Comparison of ENCODE assay signal across 17 mouse cellular contexts in genomic region chr12:77891452-77891851, GRCm38 (mm10).
"Had no signal": no experiment of that assay in that cellular context is flagged by ENCODE, and none has a peak within 500 bp of the region (broad histone marks: within the 10 kb centered on the region; RNA-seq: fewer than 3 reads in every experiment).

No protein-coding gene starts in this region.

- H3K9ac ChIP-seq: neural tube, embryonic 12.5 days; neural tube, embryonic 13.5 days; neural tube, embryonic 15.5 days; stomach, embryonic 15.5 days had no signal

- H3K27ac ChIP-seq: neural tube, embryonic 12.5 days; neural tube, embryonic 13.5 days; neural tube, embryonic 15.5 days; stomach, embryonic 15.5 days; stomach, postnatal 0 days had no signal

- DNase-seq: retina, postnatal 1 day; right cerebral cortex, adult 18-20 months; right cerebral cortex, postnatal 14 days; right cerebral cortex, postnatal 25 days; right cerebral cortex, postnatal 4 days; spleen, adult 18-20 months; thymus, adult 18-20 months; thymus, adult 2 months; thymus, postnatal 14 days; thymus, postnatal 25 days; thymus, postnatal 36 days; thymus, postnatal 4 days had no signal

- H3K9me3 ChIP-seq: neural tube, embryonic 12.5 days; neural tube, embryonic 13.5 days; neural tube, embryonic 15.5 days; stomach, embryonic 15.5 days had no signal

- H3K4me3 ChIP-seq: neural tube, embryonic 12.5 days; neural tube, embryonic 13.5 days; neural tube, embryonic 15.5 days; stomach, embryonic 15.5 days had no signal

- H3K4me2 ChIP-seq: neural tube, embryonic 12.5 days; neural tube, embryonic 13.5 days; neural tube, embryonic 15.5 days; stomach, embryonic 15.5 days had no signal

- H3K4me1 ChIP-seq: neural tube, embryonic 12.5 days; neural tube, embryonic 15.5 days; stomach, embryonic 15.5 days had no signal

- H3K27me3 ChIP-seq: neural tube, embryonic 12.5 days; neural tube, embryonic 13.5 days; neural tube, embryonic 15.5 days; stomach, embryonic 15.5 days had no signal

- H3K36me3 ChIP-seq: neural tube, embryonic 12.5 days; neural tube, embryonic 13.5 days; neural tube, embryonic 15.5 days; stomach, embryonic 15.5 days had no signal
